Mouse (Mus musculus) lung, postnatal 0 days (tissue): ENCODE data around the gene Egfl7. TPM values are rescaled to one million over a fixed set of nuclear protein-coding genes. Genes with fewer than 3 reads are reported as not detected.

Source experiments
- ATAC-seq: fragments of 200-750 bp; cut with Nextera tagmentation; 2 replicates; pipeline ENCODE4 v1.8.0; 2017; ENCODE audit warnings: moderate library complexity
- DNase-seq: peaks from one replicate; pipeline ENCODE4 v3.0.0-alpha.2; 2016; ENCODE audit warnings: low spot score
- H3K27ac ChIP-seq: fragments of 300-500 bp; sonication (generic); 2 replicates; pipeline ENCODE4 v1.5.1; 2014; ENCODE audit warnings: antibody characterized with exemption, mild to moderate bottlenecking, low read length, mixed read lengths
- H3K27me3 ChIP-seq: fragments of 300-500 bp; sonication (generic); replicated peaks from 2 replicates; pipeline ENCODE4 v1.6.1; 2014; ENCODE audit warnings: low read length, mixed read lengths; ENCODE audit not compliant: insufficient read depth
- H3K36me3 ChIP-seq: fragments of 300-500 bp; sonication (generic); 2 replicates; pipeline ENCODE4 v1.6.1; 2014; ENCODE audit warnings: low read length, mixed read lengths; ENCODE audit not compliant: insufficient read depth
- H3K4me1 ChIP-seq: fragments of 300-500 bp; sonication (generic); 2 replicates; pipeline ENCODE4 v1.6.1; 2014; ENCODE audit warnings: antibody characterized with exemption, low read depth, low read length, mixed read lengths; ENCODE audit not compliant: insufficient read depth
- H3K4me2 ChIP-seq: fragments of 300-500 bp; sonication (generic); replicated peaks from 2 replicates; pipeline ENCODE4 v1.6.1; 2014; ENCODE audit warnings: low read depth, mild to moderate bottlenecking, low read length, moderate library complexity, mixed read lengths
- H3K4me3 ChIP-seq: fragments of 300-500 bp; sonication (generic); 2 replicates; pipeline ENCODE4 v1.5.1; 2014; ENCODE audit warnings: low read depth, low read length
- H3K9ac ChIP-seq: fragments of 300-500 bp; sonication (generic); replicated peaks from 2 replicates; pipeline ENCODE4 v1.6.1; 2014; ENCODE audit warnings: low read depth, mild to moderate bottlenecking
- H3K9me3 ChIP-seq: fragments of 300-500 bp; sonication (generic); 2 replicates; pipeline ENCODE4 v1.6.1; 2016; ENCODE audit warnings: low read length, mixed read lengths
- CTCF ChIP-seq: IDR thresholded peaks from 2 replicates; pipeline ENCODE4 v1.5.1; 2016; ENCODE audit warnings: antibody characterized with exemption, mild to moderate bottlenecking
- EP300 ChIP-seq: IDR thresholded peaks from 2 replicates; pipeline ENCODE4 v1.6.1; 2016; ENCODE audit warnings: antibody characterized with exemption, mild to moderate bottlenecking, control low read depth
- WGBS: fragments of 180-500 bp; shearing (Covaris S2); extraction: QIAGEN DNeasy Blood & Tissue Kit; methylation state at CpG from one replicate; pipeline ENCODE4 v1.1.7; 2014; 5-methylcytosine and 5-hydroxymethylcytosine counted together
- polyA plus RNA-seq: library from polyadenylated mRNA; unstranded; fragments of >200 nt; fragmentation: Nextera tagmentation; extraction: Ambion mirVana; gene quantifications from 2 replicates; pipeline ENCODE4 v1.2.1, GENCODE M21; 2015

The Egfl7 gene
- polyA plus RNA-seq, 1 experiment from 2014 or later, result 412 TPM

DNA sequence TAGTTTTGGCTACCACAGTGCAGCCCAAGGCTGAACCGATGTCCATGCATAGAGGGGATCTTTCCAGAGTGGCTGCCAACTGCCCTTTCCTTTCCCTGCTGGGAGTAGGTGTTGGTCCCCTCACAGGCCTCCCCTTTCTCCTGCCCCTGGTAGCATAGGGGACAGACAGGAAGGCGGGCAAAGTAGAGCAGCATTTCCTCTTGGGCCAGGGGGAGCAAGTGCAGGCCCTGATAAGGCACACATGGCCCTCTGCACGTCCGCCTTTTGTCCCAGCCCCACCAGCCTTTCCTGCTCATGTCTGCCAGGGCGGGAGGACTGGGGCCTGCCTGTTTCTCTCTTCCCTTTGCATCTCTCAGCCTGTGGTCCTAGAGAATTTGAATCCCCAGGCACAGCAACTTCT is 8.0 kb upstream of the Egfl7 start:
- H3K4me2 ChIP-seq, result peak overlapping the region; percentile 37
- DNase-seq (peak; percentile 77), ATAC-seq (peak; percentile 66)
- no peaks in the 10 kb centered on the region for H3K9me3 ChIP-seq
- WGBS, result 56% methylated on average over 5 of the region's 5 CpGs
- H3K4me1 ChIP-seq, result peaks cover 15% of the 10 kb centered on the region
- H3K27ac ChIP-seq, result peak overlapping the region; percentile 75
- H3K9ac ChIP-seq, result 0 out of 2 replicates have a peak overlapping the region, but pooled peaks have one; percentile 19
- no peak overlapping the region for H3K4me3 ChIP-seq
- H3K27me3 ChIP-seq, result no peaks in the 10 kb centered on the region
- TF ChIP-seq EP300 (peak; percentile 99), CTCF (no peak)
- H3K36me3 ChIP-seq, result no peaks in the 10 kb centered on the region

DNA sequence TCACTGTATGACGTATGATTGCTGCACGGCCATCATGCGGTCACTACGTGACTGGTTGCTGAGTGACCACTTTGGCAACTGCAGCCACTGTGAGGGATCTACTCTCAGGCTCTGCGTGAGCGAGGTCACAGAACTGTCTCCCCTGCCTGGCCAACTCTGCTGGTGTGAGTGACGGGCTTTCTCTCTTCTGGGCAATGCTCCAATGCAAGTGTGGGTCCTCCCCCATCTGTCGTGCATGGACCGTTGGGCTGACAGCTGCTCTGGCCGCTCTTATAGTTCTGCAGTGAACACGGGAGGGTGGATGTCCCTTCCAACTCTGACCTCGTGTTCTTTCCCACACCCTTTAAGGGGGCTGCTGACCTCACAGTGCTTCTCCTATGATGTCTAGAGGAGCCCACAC is 6.4 kb upstream of the Egfl7 start:
- H3K4me3 ChIP-seq, result no peak overlapping the region
- peak overlapping the region; percentile 75 for H3K27ac ChIP-seq
- H3K4me1 ChIP-seq, result peaks cover 15% of the 10 kb centered on the region
- no peaks in the 10 kb centered on the region for H3K9me3 ChIP-seq
- 0 out of 2 replicates have a peak overlapping the region, but pooled peaks have one; percentile 8 for H3K4me2 ChIP-seq
- H3K27me3 ChIP-seq, result no peaks in the 10 kb centered on the region
- H3K9ac ChIP-seq, result no peak overlapping the region
- ATAC-seq, result peak; percentile 66
- H3K36me3 ChIP-seq, result no peaks in the 10 kb centered on the region
- peak; percentile 93 for DNase-seq
- TF ChIP-seq EP300, result peak; percentile 64; the same call in 1 of the 2 replicates
- no peak for TF ChIP-seq CTCF
- WGBS, result 22% methylated on average over 12 of the region's 12 CpGs

DNA sequence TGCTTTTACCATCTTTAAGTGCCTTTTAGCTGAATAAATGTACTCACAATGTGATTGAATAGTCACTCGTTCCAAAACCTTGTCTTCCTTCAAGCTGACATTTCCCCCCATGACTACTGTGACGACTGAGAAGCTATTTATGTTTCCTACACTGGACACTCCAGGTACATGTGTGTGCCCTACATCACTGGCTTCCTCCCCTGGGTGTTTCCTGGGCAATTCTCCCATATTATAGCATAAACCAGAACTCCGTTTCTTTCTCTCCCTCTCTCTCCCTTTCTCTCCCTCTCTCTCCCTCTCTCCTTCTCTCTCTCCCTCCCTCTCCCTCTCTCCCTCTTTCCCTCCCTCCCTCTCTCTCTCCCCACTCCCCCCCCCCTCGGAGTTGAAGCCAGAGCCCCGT is 6.0 kb upstream of the Egfl7 start:
- TF ChIP-seq EP300, result no peak; the same call in 1 of the 2 replicates
- TF ChIP-seq CTCF, result no peak
- Histone ChIP-seq H3K4me1 (peaks cover 15% of the 10 kb centered on the region), H3K4me3 (no peak overlapping the region), H3K9me3 (no peaks in the 10 kb centered on the region), H3K4me2 (0 out of 2 replicates have a peak overlapping the region, but pooled peaks have one; percentile 8), H3K36me3 (no peaks in the 10 kb centered on the region), H3K27me3 (no peaks in the 10 kb centered on the region), H3K27ac (peak overlapping the region; percentile 75), H3K9ac (no peak overlapping the region)
- ATAC-seq (no peak), DNase-seq (no peak)
- 7% methylated on average over 5 of the region's 5 CpGs for WGBS

DNA sequence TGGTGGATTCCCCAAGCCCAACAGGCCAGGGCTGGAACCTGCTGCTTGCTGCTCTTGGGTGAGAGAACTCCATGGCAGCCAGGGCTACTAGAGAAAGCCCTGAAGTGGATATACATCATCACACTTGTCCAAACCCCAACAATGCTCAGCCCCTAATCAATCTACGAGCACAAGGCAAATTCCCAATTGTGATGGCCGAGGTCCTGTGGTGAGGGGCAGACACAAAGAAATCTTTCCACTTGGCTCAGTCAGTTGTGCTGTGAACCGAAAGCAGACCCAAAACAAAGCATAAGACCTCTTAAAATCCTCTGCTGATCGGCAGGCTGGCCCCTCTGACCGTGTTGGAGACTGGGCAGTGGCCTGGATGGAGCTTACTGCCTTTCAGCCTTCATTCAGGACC is 5.0 kb upstream of the Egfl7 start:
- no peak for ATAC-seq
- no peak for TF ChIP-seq EP300
- TF ChIP-seq CTCF, result no peak

DNA sequence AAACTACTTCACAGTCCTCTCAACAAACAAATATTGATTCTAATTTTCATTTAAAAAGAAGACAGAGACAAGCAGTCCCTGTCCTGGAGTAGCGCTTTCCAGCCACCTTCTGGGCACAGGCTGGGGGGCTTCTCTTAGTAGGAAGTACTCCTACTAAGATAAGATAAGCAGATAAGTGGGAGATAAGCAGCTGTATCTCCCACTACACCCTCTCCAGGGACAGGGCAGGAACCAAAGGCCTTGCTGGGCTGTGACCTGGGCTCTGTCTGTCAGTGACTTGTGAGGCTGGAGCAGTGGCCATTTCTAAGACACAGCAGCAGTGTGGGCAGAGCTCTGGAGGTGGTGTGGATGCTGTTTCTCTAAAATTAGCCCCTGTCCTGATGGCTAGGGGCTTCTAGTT is 4.4 kb upstream of the Egfl7 start:
- H3K27me3 ChIP-seq, result no peaks in the 10 kb centered on the region
- 54% methylated on average over 1 of the region's 1 CpGs for WGBS
- TF ChIP-seq EP300, result no peak
- no peak for TF ChIP-seq CTCF
- DNase-seq, result peak; percentile 7
- no peaks in the 10 kb centered on the region for H3K36me3 ChIP-seq
- no peak overlapping the region for H3K4me2 ChIP-seq
- no peaks in the 10 kb centered on the region for H3K9me3 ChIP-seq
- peak overlapping the region; percentile 75 for H3K27ac ChIP-seq
- H3K4me1 ChIP-seq, result peaks cover 13% of the 10 kb centered on the region
- ATAC-seq, result no peak
- H3K9ac ChIP-seq, result 0 out of 2 replicates have a peak overlapping the region, but pooled peaks have one; percentile 1
- H3K4me3 ChIP-seq, result no peak overlapping the region

More for the DNA sequence above, 5.0 kb upstream of the Egfl7 start:
- no peaks in the 10 kb centered on the region for H3K36me3 ChIP-seq
- no peak for DNase-seq
- H3K4me2 ChIP-seq, result no peak overlapping the region
- no peak overlapping the region for H3K4me3 ChIP-seq
- peaks cover 11% of the 10 kb centered on the region for H3K4me1 ChIP-seq
- no peaks in the 10 kb centered on the region for H3K27me3 ChIP-seq
- WGBS, result 61% methylated on average over 5 of the region's 5 CpGs
- H3K27ac ChIP-seq, result peak overlapping the region; percentile 75
- H3K9ac ChIP-seq, result 0 out of 2 replicates have a peak overlapping the region, but pooled peaks have one; percentile 1
- no peaks in the 10 kb centered on the region for H3K9me3 ChIP-seq

DNA sequence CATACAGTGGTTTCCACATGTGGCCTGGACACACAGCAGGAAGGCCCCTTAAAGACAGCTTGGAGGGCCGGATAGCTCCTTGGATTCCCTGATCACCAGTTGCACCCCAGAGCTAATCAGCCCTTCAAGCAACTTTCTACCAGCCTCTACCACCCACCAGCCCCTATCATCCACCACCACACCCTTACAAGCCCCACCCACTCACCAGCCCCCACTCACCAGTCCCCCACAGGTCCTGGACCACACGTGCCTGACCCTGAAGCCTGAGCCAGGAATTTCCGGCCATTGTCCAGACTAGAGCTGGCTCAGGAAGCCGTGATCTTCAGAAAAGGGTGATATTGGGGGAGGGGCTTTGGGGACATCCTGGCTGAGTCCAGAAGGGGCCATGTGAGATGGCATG is 3.9 kb upstream of the Egfl7 start:
- peaks cover 13% of the 10 kb centered on the region for H3K4me1 ChIP-seq

DNA sequence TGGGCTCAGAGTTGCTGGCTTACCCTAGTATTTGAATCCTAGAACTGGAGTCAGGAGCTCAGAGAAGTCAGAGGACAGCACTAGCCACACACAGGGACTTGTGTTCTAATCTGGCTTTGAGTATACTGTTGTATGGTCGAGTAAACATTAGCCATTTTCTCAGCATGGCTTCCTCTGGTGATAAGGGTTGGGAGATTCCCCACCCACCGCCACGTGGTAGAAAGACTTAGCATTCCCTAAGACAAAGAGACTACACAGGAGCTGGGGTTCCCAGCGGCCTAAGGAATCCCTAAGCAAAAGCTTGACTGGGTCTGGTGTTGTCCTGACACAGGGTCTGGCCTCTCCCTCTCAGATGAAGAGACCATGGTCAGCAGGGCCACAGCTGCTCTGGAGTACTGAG is 3.4 kb upstream of the Egfl7 start:
- Histone ChIP-seq H3K36me3 (no peaks in the 10 kb centered on the region), H3K27me3 (no peaks in the 10 kb centered on the region), H3K4me3 (no peak overlapping the region), H3K9ac (no peak overlapping the region), H3K9me3 (no peaks in the 10 kb centered on the region), H3K4me2 (peak overlapping the region; percentile 19; the same call in 1 of the 2 replicates), H3K4me1 (peaks cover 13% of the 10 kb centered on the region), H3K27ac (peak overlapping the region; percentile 89)
- 48% methylated on average over 4 of the region's 4 CpGs for WGBS
- DNase-seq (no peak), ATAC-seq (no peak)
- TF ChIP-seq CTCF (no peak), EP300 (no peak)

More for the DNA sequence above, 3.9 kb upstream of the Egfl7 start:
- H3K9me3 ChIP-seq, result no peaks in the 10 kb centered on the region
- 0 out of 2 replicates have a peak overlapping the region, but pooled peaks have one; percentile 1 for H3K9ac ChIP-seq
- peak overlapping the region; percentile 89 for H3K27ac ChIP-seq
- H3K4me2 ChIP-seq, result no peak overlapping the region
- no peak overlapping the region for H3K4me3 ChIP-seq
- DNase-seq (peak; percentile 79), ATAC-seq (peak; percentile 58)
- no peaks in the 10 kb centered on the region for H3K27me3 ChIP-seq
- WGBS, result 44% methylated on average over 4 of the region's 4 CpGs
- peak; percentile 99 for TF ChIP-seq EP300
- no peak for TF ChIP-seq CTCF
- H3K36me3 ChIP-seq, result no peaks in the 10 kb centered on the region
